Mouse (Mus musculus): ENCODE data around the gene C1qtnf12. TPM values are rescaled to one million over a fixed set of nuclear protein-coding genes. Genes with fewer than 3 reads are reported as not detected.

Gene C1qtnf12
- total and polyA plus RNA-seq, 3 experiments, result 21.1 to 25.0 (median 24.5) TPM

- TF ChIP-seq MAX (IDR thresholded peaks at IDR 0.05; ENCODE audit: low read length) (peak; percentile 99), ZKSCAN1 (IDR thresholded peaks at IDR 0.05; ENCODE audit: borderline replicate concordance, low read depth, low read length) (no peak), TBP (conservative IDR thresholded peaks at IDR 0.05; ENCODE audit: low read depth, low read length) (no peak), ZMIZ1 (IDR thresholded peaks at IDR 0.05; ENCODE audit: low read depth, low read length) (peak; percentile 78; the same call in 1 of the 2 replicates), MAFK (IDR thresholded peaks at IDR 0.05; ENCODE audit: insufficient replicate concordance, low read length) (no peak), NELFE (IDR thresholded peaks at IDR 0.05; ENCODE audit: low read depth, low read length) (peak; percentile 77), JUND (conservative IDR thresholded peaks at IDR 0.05; ENCODE audit: low read depth, low read length) (no peak), MYC (IDR thresholded peaks at IDR 0.05; ENCODE audit: low read depth, low read length) (peak; percentile 98), CHD2 (IDR thresholded peaks at IDR 0.05; ENCODE audit: low read length) (no peak), ELF1 (IDR thresholded peaks at IDR 0.05; ENCODE audit: low read depth, low read length) (peak; percentile 71), MXI1 (IDR thresholded peaks at IDR 0.05; ENCODE audit: low read depth, low read length) (peak; percentile 100), CTCF (conservative IDR thresholded peaks at IDR 0.05 in 1 of 2, IDR thresholded peaks at IDR 0.05 in 1 of 2; ENCODE audit: low read depth in 2 of 2, low read length in 2 of 2) (peak in 1 of 2 experiments; percentile 65; a peak in 2 of 4 replicates), BHLHE40 (IDR thresholded peaks at IDR 0.05; ENCODE audit: low read depth, low read length) (peak; percentile 91), UBTF (IDR thresholded peaks at IDR 0.05; ENCODE audit: low read depth, low read length) (0 out of 2 replicates have a peak, but pooled peaks have one; percentile 71), NRF1 (IDR thresholded peaks at IDR 0.05; ENCODE audit: low read depth, low read length) (peak; percentile 80), MAZ (IDR thresholded peaks at IDR 0.05; ENCODE audit: low read depth, low read length) (no peak), USF2 (conservative IDR thresholded peaks at IDR 0.05; ENCODE audit: low read depth, low read length) (no peak), ZNF384 (IDR thresholded peaks at IDR 0.05; ENCODE audit: low read depth, low read length) (no peak), POLR2AphosphoS2 (IDR thresholded peaks at IDR 0.05; ENCODE audit: low read depth, low read length) (no peak), EP300 (IDR thresholded peaks at IDR 0.05; ENCODE audit: low read length) (no peak), MEF2A (IDR thresholded peaks at IDR 0.05; ENCODE audit: borderline replicate concordance, low read depth, low read length) (peak; percentile 67; the same call in 1 of the 2 replicates), CHD1 (IDR thresholded peaks at IDR 0.05; ENCODE audit: low read depth, low read length) (no peak; the same call in 1 of the 2 replicates), POLR2A (IDR thresholded peaks at IDR 0.05; ENCODE audit: low read depth, low read length) (peak; percentile 80), HCFC1 (IDR thresholded peaks at IDR 0.05; ENCODE audit: low read depth, low read length) (no peak; the same call in 1 of the 2 replicates), SIN3A (IDR thresholded peaks at IDR 0.05; ENCODE audit: low read length) (peak; percentile 96)
These were observed 30.3 kb downstream of the C1qtnf12 start, which contains the start of the genes B3galt6 and Sdf4 (continued) for GRCm38 (mm10) chr4:155992241-155992905.
